Mouse (Mus musculus): Measurements from ENCODE around the gene Kif3c.

GRCm38 (mm10) chr12:3426530-3427034 lies 61.6 kb downstream of the Kif3c start, which contains the start of gene Asxl2:
- TF ChIP-seq CTCF (IDR thresholded peaks at IDR 0.05; ENCODE audit: extremely low read depth, insufficient read length, insufficient replicate concordance, low read depth, low read length) (no peak), POLR2A (IDR thresholded peaks at IDR 0.05; ENCODE audit: low read depth, low read length) (peak; percentile 52; the same call in 1 of the 2 replicates)
